Mouse (Mus musculus) midbrain, embryonic 10.5 days (tissue): Measurements from ENCODE around the gene Vwa2. TPM values are rescaled to one million over a fixed set of nuclear protein-coding genes. Genes with fewer than 3 reads are reported as not detected.

Experiments used
- DNase-seq: peaks from one replicate; pipeline ENCODE4 v3.0.0-alpha.2; 2017; ENCODE audit warnings: low spot score
- H3K27ac ChIP-seq: fragments of 300-500 bp; sonication (generic); replicated peaks from 2 replicates; pipeline ENCODE4 v1.5.1; 2016; ENCODE audit warnings: mild to moderate bottlenecking
- H3K27me3 ChIP-seq: fragments of 300-500 bp; sonication (generic); 2 replicates; pipeline ENCODE4 v1.6.1; 2016; ENCODE audit warnings: low read depth, mild to moderate bottlenecking; ENCODE audit not compliant: poor library complexity, severe bottlenecking
- H3K36me3 ChIP-seq: fragments of 300-500 bp; sonication (generic); 2 replicates; pipeline ENCODE4 v1.6.1; 2016; ENCODE audit warnings: mild to moderate bottlenecking, moderate library complexity
- H3K4me1 ChIP-seq: fragments of 300-500 bp; sonication (generic); 2 replicates; pipeline ENCODE4 v1.6.1; 2016
- H3K4me3 ChIP-seq: fragments of 300-500 bp; sonication (generic); 2 replicates; pipeline ENCODE4 v1.5.1; 2016; ENCODE audit warnings: mild to moderate bottlenecking, moderate library complexity
- H3K9me3 ChIP-seq: fragments of 300-500 bp; sonication (generic); replicated peaks from 2 replicates; pipeline ENCODE4 v1.6.1; 2016; ENCODE audit warnings: mild to moderate bottlenecking
- WGBS: fragments of 180-500 bp; shearing (Covaris S2); methylation state at CpG from one replicate; pipeline ENCODE4 v1.1.7; 2016; 5-methylcytosine and 5-hydroxymethylcytosine counted together
- polyA plus RNA-seq: library from polyadenylated mRNA; unstranded; fragments of >200 nt; fragmentation: Nextera tagmentation; extraction: Ambion mirVana; gene quantifications from 2 replicates; pipeline ENCODE4 v1.2.1, GENCODE M21; 2016

Gene Vwa2
- polyA plus RNA-seq, 1 experiment from 2014 or later = 0.52 TPM

GRCm38 (mm10) chr19:56877364-56877763 lies 3.3 kb downstream of the Vwa2 start:
- H3K4me1 ChIP-seq = peaks cover 40% of the 10 kb centered on the region
- no peak overlapping the region for H3K27ac ChIP-seq
- DNase-seq = no peak
- no peaks in the 10 kb centered on the region for H3K9me3 ChIP-seq
- H3K36me3 ChIP-seq = no peaks in the 10 kb centered on the region
- 85% methylated on average over 6 of the region's 6 CpGs for WGBS
- peaks cover 71% of the 10 kb centered on the region for H3K27me3 ChIP-seq
- H3K4me3 ChIP-seq = no peak overlapping the region

GRCm38 (mm10) chr19:56887879-56888278 lies 13.8 kb downstream of the Vwa2 start:
- DNase-seq = no peak
- Histone ChIP-seq H3K36me3 (no peaks in the 10 kb centered on the region), H3K4me3 (no peak overlapping the region), H3K9me3 (no peaks in the 10 kb centered on the region), H3K27ac (no peak overlapping the region), H3K4me1 (peaks cover 29% of the 10 kb centered on the region), H3K27me3 (no peaks in the 10 kb centered on the region)
- 89% methylated on average over 10 of the region's 10 CpGs for WGBS

- no peaks in the 10 kb centered on the region for H3K36me3 ChIP-seq
- H3K9me3 ChIP-seq = no peaks in the 10 kb centered on the region
- no peak overlapping the region for H3K4me3 ChIP-seq
- DNase-seq = no peak
- H3K27me3 ChIP-seq = no peaks in the 10 kb centered on the region
- H3K4me1 ChIP-seq = peaks cover 29% of the 10 kb centered on the region
- H3K27ac ChIP-seq = peak overlapping the region; percentile 42; the same call in 1 of the 2 replicates
- WGBS = 49% methylated on average over 5 of the region's 5 CpGs
These were observed 14.6 kb downstream of the Vwa2 start for GRCm38 (mm10) chr19:56888654-56889053.

GRCm38 (mm10) chr19:56891438-56891837 lies 17.4 kb downstream of the Vwa2 start:
- H3K9me3 ChIP-seq = no peaks in the 10 kb centered on the region
- DNase-seq = peak; percentile 31
- H3K4me1 ChIP-seq = peaks cover 32% of the 10 kb centered on the region
- no peak overlapping the region for H3K27ac ChIP-seq
- 52% methylated on average over 2 of the region's 2 CpGs for WGBS
- no peaks in the 10 kb centered on the region for H3K27me3 ChIP-seq
- H3K36me3 ChIP-seq = no peaks in the 10 kb centered on the region
- no peak overlapping the region for H3K4me3 ChIP-seq

- Histone ChIP-seq H3K4me3 (no peak overlapping the region), H3K27ac (no peak overlapping the region), H3K9me3 (no peaks in the 10 kb centered on the region), H3K27me3 (no peaks in the 10 kb centered on the region), H3K36me3 (no peaks in the 10 kb centered on the region), H3K4me1 (peaks cover 29% of the 10 kb centered on the region)
- WGBS = 88% methylated on average over 5 of the region's 5 CpGs
- no peak for DNase-seq
These were observed 18.5 kb downstream of the Vwa2 start for GRCm38 (mm10) chr19:56892586-56892985.

- no peaks in the 10 kb centered on the region for H3K9me3 ChIP-seq
- H3K4me3 ChIP-seq = no peak overlapping the region
- 90% methylated on average over 5 of the region's 5 CpGs for WGBS
- H3K36me3 ChIP-seq = no peaks in the 10 kb centered on the region
- H3K27ac ChIP-seq = no peak overlapping the region
- H3K27me3 ChIP-seq = no peaks in the 10 kb centered on the region
- peaks cover 27% of the 10 kb centered on the region for H3K4me1 ChIP-seq
- no peak for DNase-seq
These were observed 19.3 kb downstream of the Vwa2 start for GRCm38 (mm10) chr19:56893326-56893725.

GRCm38 (mm10) chr19:56897654-56898053 lies 23.6 kb downstream of the Vwa2 start:
- DNase-seq = no peak
- WGBS = 84% methylated on average over 16 of the region's 16 CpGs
- H3K27ac ChIP-seq = no peak overlapping the region
- no peak overlapping the region for H3K4me3 ChIP-seq
- H3K4me1 ChIP-seq = 0 out of 2 replicates have a peak, but pooled peaks cover 4% of the 10 kb centered on the region
- no peaks in the 10 kb centered on the region for H3K27me3 ChIP-seq
- no peaks in the 10 kb centered on the region for H3K9me3 ChIP-seq
- H3K36me3 ChIP-seq = no peaks in the 10 kb centered on the region

GRCm38 (mm10) chr19:56904095-56904494 lies 30.0 kb downstream of the Vwa2 start:
- DNase-seq = no peak
- WGBS = 78% methylated on average over 3 of the region's 3 CpGs

GRCm38 (mm10) chr19:56905395-56905794 lies 31.3 kb downstream of the Vwa2 start:
- Histone ChIP-seq H3K9me3 (no peaks in the 10 kb centered on the region), H3K27me3 (no peaks in the 10 kb centered on the region), H3K27ac (no peak overlapping the region), H3K36me3 (no peaks in the 10 kb centered on the region), H3K4me1 (peaks cover 17% of the 10 kb centered on the region), H3K4me3 (no peak overlapping the region)
- 84% methylated on average over 7 of the region's 7 CpGs for WGBS
- DNase-seq = no peak

More at GRCm38 (mm10) chr19:56904095-56904494, 30.0 kb downstream of the Vwa2 start:
- Histone ChIP-seq H3K4me3 (no peak overlapping the region), H3K4me1 (peaks cover 16% of the 10 kb centered on the region), H3K27ac (no peak overlapping the region), H3K36me3 (no peaks in the 10 kb centered on the region), H3K9me3 (no peaks in the 10 kb centered on the region), H3K27me3 (no peaks in the 10 kb centered on the region)

GRCm38 (mm10) chr19:56907850-56908249 lies 33.8 kb downstream of the Vwa2 start:
- H3K4me1 ChIP-seq = peaks cover 22% of the 10 kb centered on the region
- DNase-seq = no peak
- WGBS = 55% methylated on average over 3 of the region's 3 CpGs

GRCm38 (mm10) chr19:56908472-56909270 lies 34.6 kb downstream of the Vwa2 start:
- DNase-seq = peak; percentile 51
- no peak overlapping the region for H3K27ac ChIP-seq
- no peaks in the 10 kb centered on the region for H3K36me3 ChIP-seq
- H3K27me3 ChIP-seq = no peaks in the 10 kb centered on the region
- no peak overlapping the region for H3K4me3 ChIP-seq
- H3K4me1 ChIP-seq = peaks cover 22% of the 10 kb centered on the region
- WGBS = 79% methylated on average over 17 of the region's 17 CpGs
- no peaks in the 10 kb centered on the region for H3K9me3 ChIP-seq

More at GRCm38 (mm10) chr19:56907850-56908249, 33.8 kb downstream of the Vwa2 start:
- H3K4me3 ChIP-seq = no peak overlapping the region
- H3K36me3 ChIP-seq = no peaks in the 10 kb centered on the region
- H3K9me3 ChIP-seq = no peaks in the 10 kb centered on the region
- no peaks in the 10 kb centered on the region for H3K27me3 ChIP-seq
- no peak overlapping the region for H3K27ac ChIP-seq

- 62% methylated on average over 11 of the region's 11 CpGs for WGBS
- H3K4me3 ChIP-seq = no peak overlapping the region
- peaks cover 13% of the 10 kb centered on the region for H3K4me1 ChIP-seq
- H3K9me3 ChIP-seq = no peaks in the 10 kb centered on the region
- no peak for DNase-seq
- no peaks in the 10 kb centered on the region for H3K27me3 ChIP-seq
- no peak overlapping the region; the same call in 1 of the 2 replicates for H3K27ac ChIP-seq
- 0 out of 2 replicates have a peak, but pooled peaks cover 2% of the 10 kb centered on the region for H3K36me3 ChIP-seq
These were observed 36.5 kb downstream of the Vwa2 start for GRCm38 (mm10) chr19:56910561-56910960.

- WGBS = 88% methylated on average over 4 of the region's 4 CpGs
- H3K27me3 ChIP-seq = no peaks in the 10 kb centered on the region
- H3K36me3 ChIP-seq = 0 out of 2 replicates have a peak, but pooled peaks cover 2% of the 10 kb centered on the region
- H3K4me3 ChIP-seq = no peak overlapping the region
- H3K9me3 ChIP-seq = no peaks in the 10 kb centered on the region
- no peak overlapping the region for H3K27ac ChIP-seq
- no peak for DNase-seq
- H3K4me1 ChIP-seq = peaks cover 9% of the 10 kb centered on the region
These were observed 39.7 kb downstream of the Vwa2 start for GRCm38 (mm10) chr19:56913761-56914160.
